Mouse (Mus musculus) left cerebral cortex, postnatal 36 days (tissue): ENCODE measurements at regions not wholly inside any gene's neighbourhood (a gene's known extent, or its start where the extent isn't known, plus 50 kb on each side); places are given as distances from the start of the nearest gene placed in this dataset.

Source experiments
- DNase-seq, 2 experiments: peaks; one replicate each; pipeline ENCODE4 v3.0.0; 2021 to 2022; ENCODE audit warnings: low spot score in 2 of 2, mixed read lengths in 1 of 2
- intact Hi-C: fragments of 180-260 bp; cut with DNase I; formaldehyde crosslinking; loops from one replicate; pipeline ENCODE4 v1.15.1; 2025

DNA sequence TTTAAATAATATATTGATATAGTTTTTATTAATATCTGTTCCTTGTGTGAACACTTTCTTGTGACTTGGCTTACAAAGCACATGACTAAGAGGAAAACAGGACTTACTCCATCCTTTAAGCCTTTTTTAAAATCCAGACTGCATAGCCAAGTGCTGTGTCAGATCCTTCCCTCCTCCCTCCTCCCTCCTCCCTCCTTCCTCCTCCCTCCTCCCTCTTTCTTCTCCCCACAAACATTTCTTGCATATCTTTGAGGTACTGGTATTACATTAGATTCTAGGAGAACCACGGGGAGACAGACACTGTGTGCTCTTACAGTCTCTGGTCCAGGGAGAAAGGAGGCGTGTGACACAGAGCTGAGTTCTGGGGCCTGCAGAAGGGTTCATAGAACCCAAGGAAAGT, 155.8 kb upstream of the Hmga2 start:
- intact Hi-C loops: no loop called here
- DNase-seq: no peak

- no peak for DNase-seq
These were observed 151.8 kb upstream of the Hmga2 start for GRCm38 (mm10) chr10:120628066-120628465.

DNA sequence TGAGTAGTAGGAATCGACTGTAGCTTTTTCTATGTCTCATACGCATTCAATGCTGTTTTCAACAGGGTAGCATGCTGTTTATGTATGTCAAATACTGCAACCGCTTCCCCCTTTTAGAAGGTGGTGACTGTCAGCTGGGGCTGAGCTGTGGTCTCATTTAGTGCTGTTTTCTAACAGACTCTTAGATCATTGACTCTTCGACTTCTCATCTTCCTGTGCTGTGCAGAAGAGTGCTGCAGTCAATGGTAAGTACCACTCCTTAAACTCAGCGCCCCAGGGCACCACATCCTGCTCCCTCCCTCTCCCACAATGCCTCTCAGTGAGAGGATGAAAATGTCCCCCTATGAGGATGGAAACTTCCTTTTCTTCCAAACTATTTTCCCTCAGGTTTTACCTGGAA, 149.2 kb upstream of the Hmga2 start:
- intact Hi-C loops: no loop called here

More at GRCm38 (mm10) chr10:120628066-120628465, 151.8 kb upstream of the Hmga2 start:
- intact Hi-C loops: no loop called here

DNA sequence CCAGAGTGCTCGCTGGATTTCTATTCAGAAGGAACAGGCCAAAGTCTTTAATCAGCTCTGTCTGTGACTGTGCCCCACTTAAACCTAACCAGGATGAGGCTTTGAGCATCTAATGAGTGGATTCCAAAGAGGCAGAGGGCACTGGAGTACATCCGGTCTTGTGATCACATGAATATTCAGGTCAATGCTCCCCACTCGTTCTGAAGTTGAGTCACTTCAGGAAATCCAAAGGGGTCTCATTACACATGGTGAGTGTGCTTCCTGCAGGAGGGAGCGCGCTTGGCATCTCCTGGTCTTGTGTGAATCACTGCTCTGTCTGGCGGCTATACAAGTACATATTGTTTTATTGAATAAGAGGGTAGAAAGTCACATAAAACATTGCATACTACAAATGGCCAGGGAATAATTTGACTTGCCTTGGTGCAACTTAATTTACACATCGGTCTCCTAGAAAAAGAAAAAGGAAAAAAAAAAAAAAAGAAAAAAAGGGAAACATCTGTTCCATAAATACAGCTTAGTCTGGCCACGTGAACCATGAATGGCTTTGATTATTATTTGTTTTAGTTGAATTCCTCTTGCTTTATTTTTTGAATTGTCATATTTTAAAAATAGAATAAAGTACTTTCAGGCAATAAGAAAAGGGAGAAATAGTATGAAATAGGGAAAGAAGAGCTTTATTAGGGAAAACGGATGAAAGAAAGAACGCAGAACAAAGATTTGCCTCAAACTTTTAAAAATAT, 148.1 kb upstream of the Hmga2 start:
- intact Hi-C loops: no loop called here
- no peak for DNase-seq

More for the DNA sequence above, 149.2 kb upstream of the Hmga2 start:
- DNase-seq: no peak

DNA sequence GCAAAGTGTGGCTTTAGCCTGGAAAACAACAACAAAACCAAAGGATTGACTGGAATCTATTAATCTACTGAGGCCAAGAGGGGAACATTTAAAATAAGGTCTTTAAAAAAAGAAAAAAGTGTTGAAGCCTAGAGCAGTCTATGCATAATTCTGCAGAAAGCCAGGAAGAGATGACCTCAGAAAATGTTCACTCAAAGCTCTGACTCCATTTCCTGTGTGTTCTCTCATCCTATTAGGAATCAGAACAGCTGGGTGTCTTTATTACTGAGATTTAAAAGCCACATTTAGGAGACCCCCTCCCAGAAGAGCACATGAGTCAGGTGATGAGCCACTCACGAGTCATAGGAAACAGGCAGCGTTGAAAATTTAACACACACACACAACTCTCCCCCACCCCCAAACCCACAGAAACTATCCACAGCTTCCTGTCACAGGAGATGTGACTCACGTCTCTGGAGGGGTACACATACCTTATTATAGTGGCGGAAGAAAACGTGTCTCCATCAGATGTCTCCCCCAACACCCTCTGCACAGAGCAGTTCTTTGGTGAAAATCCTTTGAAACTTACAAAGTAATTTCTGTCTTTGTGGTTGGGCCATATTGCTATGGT, 140.2 kb upstream of the Hmga2 start:
- intact Hi-C loops: no loop called here
- no peak for DNase-seq

- intact Hi-C loops: no loop called here
These were observed 136.1 kb upstream of the Hmga2 start for GRCm38 (mm10) chr10:120612351-120612750.

GRCm38 (mm10) chr10:120610076-120610475, 133.8 kb upstream of the Hmga2 start:
- peak; percentile 11 to 13 for DNase-seq
- intact Hi-C loops: no loop called here

More at GRCm38 (mm10) chr10:120612351-120612750, 136.1 kb upstream of the Hmga2 start:
- DNase-seq: no peak

DNA sequence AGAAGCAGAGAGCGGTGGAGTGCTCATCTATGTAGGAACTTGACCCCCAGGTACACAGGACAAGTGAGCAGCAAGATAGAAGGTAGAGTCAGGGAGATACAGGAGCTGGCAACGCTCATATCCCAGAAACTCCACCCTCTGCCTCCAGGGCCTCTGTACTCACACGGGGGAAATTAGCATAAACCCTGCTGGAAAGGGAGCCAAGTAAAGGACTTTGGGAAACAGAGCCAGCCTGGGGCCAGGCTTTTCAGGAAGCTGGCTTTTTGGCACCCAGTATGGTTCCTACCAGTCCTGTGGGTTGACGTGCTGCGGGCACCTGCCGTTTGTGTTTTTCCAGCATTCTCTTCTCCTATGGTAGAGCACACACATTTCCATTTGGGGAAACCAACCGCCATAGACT, 128.2 kb upstream of the Hmga2 start:
- intact Hi-C loops: no loop called here
- no peak for DNase-seq

DNA sequence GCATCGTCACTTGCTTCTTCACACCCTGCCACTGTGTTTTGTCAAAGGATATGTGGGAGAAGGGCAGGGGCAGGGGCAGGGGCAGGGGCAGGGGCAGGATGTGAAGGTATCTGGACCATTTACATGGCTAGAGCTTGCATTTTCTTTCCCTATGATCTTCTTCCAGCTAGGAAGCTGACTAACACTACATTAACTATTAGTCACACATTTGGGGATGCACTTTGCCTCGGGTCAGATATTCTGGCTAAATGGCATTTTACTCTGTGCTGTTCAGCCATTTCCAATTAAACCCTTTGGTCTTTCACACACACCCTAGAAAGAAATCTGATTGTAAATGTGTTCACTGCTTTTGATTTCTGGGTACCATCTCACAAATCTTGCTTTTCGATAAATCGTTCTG, 126.9 kb upstream of the Hmga2 start:
- intact Hi-C loops: no loop called here
- DNase-seq: no peak

DNA sequence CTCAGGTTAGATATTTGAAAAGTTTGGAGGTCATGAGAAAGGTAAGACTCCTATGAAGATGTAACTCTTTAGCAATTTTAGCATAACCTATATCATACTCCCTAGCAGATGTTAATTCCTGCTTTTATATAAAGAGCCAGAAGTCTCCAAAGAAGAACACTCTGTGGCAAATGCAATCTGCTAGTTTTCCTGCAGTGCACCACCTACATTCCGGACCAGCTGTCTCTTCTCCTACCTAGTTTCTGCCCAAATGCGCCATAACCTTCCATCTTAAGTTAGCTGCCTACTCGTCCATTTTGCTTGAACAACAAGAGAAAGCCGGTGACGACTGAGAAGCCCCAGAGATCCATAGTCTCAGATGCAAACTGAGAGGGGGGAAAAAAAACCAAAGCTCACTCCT, 124.5 kb upstream of the Hmga2 start:
- peak in 1 of 2 experiments; percentile 14 for DNase-seq
- intact Hi-C loops: no loop called here

GRCm38 (mm10) chr10:120599551-120599950, 123.3 kb upstream of the Hmga2 start:
- DNase-seq: no peak
- intact Hi-C loops: no loop called here

GRCm38 (mm10) chr10:120597320-120597887, 121.1 kb upstream of the Hmga2 start:
- intact Hi-C loops: no loop called here
- DNase-seq: no peak

DNA sequence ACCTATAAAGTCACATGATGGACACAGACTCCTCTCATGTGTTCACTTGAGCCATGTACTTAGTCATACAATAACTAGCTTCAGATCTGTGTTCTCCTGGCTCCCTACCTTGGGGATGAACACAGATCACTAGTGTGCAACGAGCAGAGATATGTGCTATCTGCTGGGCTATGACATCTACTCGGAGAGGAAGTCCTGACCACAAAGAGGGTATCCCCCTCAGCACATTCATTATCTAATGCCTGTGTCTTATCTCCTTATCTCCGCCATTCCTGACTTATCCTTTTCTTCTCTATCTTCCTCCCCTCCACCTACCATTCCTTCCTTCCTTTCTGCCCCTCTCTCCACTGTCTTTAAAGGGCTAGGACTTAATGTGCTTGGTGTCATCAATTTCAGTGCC, 118.9 kb upstream of the Hmga2 start:
- no peak for DNase-seq

GRCm38 (mm10) chr10:120593876-120594275, 117.6 kb upstream of the Hmga2 start:
- DNase-seq: no peak
- intact Hi-C loops: no loop called here

More for the DNA sequence above, 118.9 kb upstream of the Hmga2 start:
- intact Hi-C loops: no loop called here

GRCm38 (mm10) chr10:120589659-120590058, 113.4 kb upstream of the Hmga2 start:
- DNase-seq: no peak
- intact Hi-C loops: no loop called here

DNA sequence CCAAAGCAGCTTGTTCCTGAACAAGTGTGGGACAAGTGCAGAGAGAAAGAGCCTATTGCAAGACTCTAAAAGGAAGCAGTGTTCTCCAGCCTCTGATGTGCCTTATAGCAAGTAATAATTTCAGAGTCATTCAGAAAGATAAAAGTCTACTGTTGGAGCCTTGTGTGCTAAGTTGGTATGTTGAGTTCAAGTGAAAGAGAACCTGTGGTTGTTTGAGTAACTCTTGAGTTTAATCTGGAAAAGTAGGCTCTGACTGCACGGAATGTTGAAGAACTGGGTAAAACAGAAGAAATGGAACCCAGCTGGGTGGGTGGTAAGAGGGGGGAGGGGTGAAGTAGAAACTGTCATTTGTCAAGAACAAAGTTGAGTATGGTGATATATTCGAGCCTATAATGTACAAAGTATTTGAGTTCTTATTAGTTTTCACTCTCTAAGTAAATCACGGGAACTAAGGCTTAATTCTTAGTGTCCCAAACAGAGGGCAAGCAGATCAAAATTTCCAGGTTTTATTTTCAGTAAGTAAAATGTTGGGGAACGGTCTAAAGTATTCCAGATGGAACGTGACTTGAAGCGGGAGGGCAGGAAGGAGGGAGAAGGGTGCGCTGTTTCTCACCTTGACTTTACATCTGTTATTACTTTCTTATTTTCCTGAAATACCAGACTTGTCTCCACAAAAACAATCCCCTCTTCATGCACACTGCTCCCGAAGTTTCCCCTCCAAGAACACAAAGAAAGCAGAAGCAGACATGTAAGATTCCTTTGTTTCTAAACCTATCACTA, 111.8 kb upstream of the Hmga2 start:
- DNase-seq: no peak

GRCm38 (mm10) chr10:120587179-120587578, 110.9 kb upstream of the Hmga2 start:
- intact Hi-C loops: no loop called here
- no peak for DNase-seq

More for the DNA sequence above, 111.8 kb upstream of the Hmga2 start:
- intact Hi-C loops: no loop called here

GRCm38 (mm10) chr10:120582497-120582896, 106.2 kb upstream of the Hmga2 start:
- intact Hi-C loops: no loop called here
- DNase-seq: no peak

GRCm38 (mm10) chr10:120581547-120581946, 105.3 kb upstream of the Hmga2 start:
- intact Hi-C loops: no loop called here

GRCm38 (mm10) chr10:120576886-120577285, 100.6 kb upstream of the Hmga2 start:
- intact Hi-C loops: loop anchor here (10.0 kb wide), 1 partner anchor 268 kb away; no protein-coding TSS in a partner anchor
- DNase-seq: no peak

More at GRCm38 (mm10) chr10:120581547-120581946, 105.3 kb upstream of the Hmga2 start:
- no peak for DNase-seq
